Mouse (Mus musculus): Measurements from ENCODE around the gene Akt1s1. TPM values are rescaled to one million over a fixed set of nuclear protein-coding genes. Genes with fewer than 3 reads are reported as not detected.

Akt1s1 gene
- polyA plus RNA-seq, 1 experiment, result 84.2 TPM

GRCm38 (mm10) chr7:44851625-44852234 is 2.9 kb downstream of the Akt1s1 start:
- H3K4me1 ChIP-seq (ENCODE audit: control insufficient read depth, insufficient read depth, low read length), result peaks cover 17% of the 10 kb centered on the region
- no peak overlapping the region for H3K4me3 ChIP-seq (ENCODE audit: insufficient read depth, low read length)
- TF ChIP-seq CTCF (IDR thresholded peaks at IDR 0.05; ENCODE audit: borderline replicate concordance, insufficient read depth, low read length) (no peak), POLR2A (IDR thresholded peaks at IDR 0.05; ENCODE audit: low read depth, low read length) (0 out of 2 replicates have a peak, but pooled peaks have one; percentile 23)

GRCm38 (mm10) chr7:44852259-44853027 is 3.7 kb downstream of the Akt1s1 start:
- H3K4me3 ChIP-seq (ENCODE audit: insufficient read depth, low read length), result no peak overlapping the region
- H3K4me1 ChIP-seq (ENCODE audit: control insufficient read depth, insufficient read depth, low read length), result peaks cover 16% of the 10 kb centered on the region
- H3K27ac ChIP-seq (ENCODE audit: insufficient read depth, low read length), result no peak overlapping the region
- TF ChIP-seq CTCF (IDR thresholded peaks at IDR 0.05; ENCODE audit: borderline replicate concordance, insufficient read depth, low read length) (no peak), POLR2A (IDR thresholded peaks at IDR 0.05; ENCODE audit: low read depth, low read length) (no peak; the same call in 1 of the 2 replicates)

More at GRCm38 (mm10) chr7:44851625-44852234, 2.9 kb downstream of the Akt1s1 start:
- H3K27ac ChIP-seq (ENCODE audit: insufficient read depth, low read length), result no peak overlapping the region

DNA sequence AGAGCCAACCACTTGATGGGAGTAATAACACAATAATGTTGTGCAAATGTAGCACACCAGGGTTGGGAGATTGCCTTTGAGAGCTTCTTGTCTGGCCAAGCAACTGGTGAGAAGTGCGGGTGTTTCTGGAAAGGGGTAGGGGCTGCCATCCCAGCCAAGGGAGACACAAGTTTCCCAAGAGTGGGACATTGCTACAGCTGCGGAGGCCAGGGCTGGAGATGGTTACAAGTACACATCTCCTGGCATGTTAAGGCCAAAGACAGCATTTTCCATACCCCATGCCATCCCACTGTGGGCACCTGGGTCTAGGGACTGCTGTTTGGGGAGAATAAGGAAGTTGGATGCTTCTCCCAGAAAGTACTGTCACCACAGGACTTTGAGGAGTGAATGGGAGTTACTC is 4.3 kb downstream of the Akt1s1 start:
- Histone ChIP-seq H3K4me3 (ENCODE audit: insufficient read depth, low read length) (no peak overlapping the region), H3K4me1 (ENCODE audit: control insufficient read depth, insufficient read depth, low read length) (peaks cover 13% of the 10 kb centered on the region)

GRCm38 (mm10) chr7:44853596-44854355 is 5.0 kb downstream of the Akt1s1 start:
- Histone ChIP-seq H3K4me3 (ENCODE audit: insufficient read depth, low read length) (peak overlapping the region; percentile 30), H3K4me1 (ENCODE audit: control insufficient read depth, insufficient read depth, low read length) (peaks cover 13% of the 10 kb centered on the region)
- TF ChIP-seq POLR2A (IDR thresholded peaks at IDR 0.05; ENCODE audit: low read depth, low read length), result no peak; the same call in 1 of the 2 replicates
- no peak for TF ChIP-seq CTCF (IDR thresholded peaks at IDR 0.05; ENCODE audit: borderline replicate concordance, insufficient read depth, low read length)

More for the DNA sequence above, 4.3 kb downstream of the Akt1s1 start:
- no peak for TF ChIP-seq POLR2A (IDR thresholded peaks at IDR 0.05; ENCODE audit: low read depth, low read length)
- TF ChIP-seq CTCF (IDR thresholded peaks at IDR 0.05; ENCODE audit: borderline replicate concordance, insufficient read depth, low read length), result no peak
- no peak overlapping the region for H3K27ac ChIP-seq (ENCODE audit: insufficient read depth, low read length)

GRCm38 (mm10) chr7:44854356-44855031 is 5.7 kb downstream of the Akt1s1 start:
- TF ChIP-seq CTCF (IDR thresholded peaks at IDR 0.05; ENCODE audit: borderline replicate concordance, insufficient read depth, low read length) (no peak), POLR2A (IDR thresholded peaks at IDR 0.05; ENCODE audit: low read depth, low read length) (peak; percentile 54)
- peak overlapping the region; percentile 85 for H3K27ac ChIP-seq (ENCODE audit: insufficient read depth, low read length)
- peak overlapping the region; percentile 30 for H3K4me3 ChIP-seq (ENCODE audit: insufficient read depth, low read length)
- H3K4me1 ChIP-seq (ENCODE audit: control insufficient read depth, insufficient read depth, low read length), result peaks cover 13% of the 10 kb centered on the region

More at GRCm38 (mm10) chr7:44853596-44854355, 5.0 kb downstream of the Akt1s1 start:
- H3K27ac ChIP-seq (ENCODE audit: insufficient read depth, low read length), result peak overlapping the region; percentile 85

GRCm38 (mm10) chr7:44855036-44855435 is 6.2 kb downstream of the Akt1s1 start:
- Histone ChIP-seq H3K4me1 (ENCODE audit: control insufficient read depth, insufficient read depth, low read length) (peaks cover 13% of the 10 kb centered on the region), H3K4me3 (ENCODE audit: insufficient read depth, low read length) (no peak overlapping the region), H3K27ac (ENCODE audit: insufficient read depth, low read length) (0 out of 2 replicates have a peak overlapping the region, but pooled peaks have one; percentile 85)
- TF ChIP-seq CTCF (IDR thresholded peaks at IDR 0.05; ENCODE audit: borderline replicate concordance, insufficient read depth, low read length) (no peak), POLR2A (IDR thresholded peaks at IDR 0.05; ENCODE audit: low read depth, low read length) (no peak)

DNA sequence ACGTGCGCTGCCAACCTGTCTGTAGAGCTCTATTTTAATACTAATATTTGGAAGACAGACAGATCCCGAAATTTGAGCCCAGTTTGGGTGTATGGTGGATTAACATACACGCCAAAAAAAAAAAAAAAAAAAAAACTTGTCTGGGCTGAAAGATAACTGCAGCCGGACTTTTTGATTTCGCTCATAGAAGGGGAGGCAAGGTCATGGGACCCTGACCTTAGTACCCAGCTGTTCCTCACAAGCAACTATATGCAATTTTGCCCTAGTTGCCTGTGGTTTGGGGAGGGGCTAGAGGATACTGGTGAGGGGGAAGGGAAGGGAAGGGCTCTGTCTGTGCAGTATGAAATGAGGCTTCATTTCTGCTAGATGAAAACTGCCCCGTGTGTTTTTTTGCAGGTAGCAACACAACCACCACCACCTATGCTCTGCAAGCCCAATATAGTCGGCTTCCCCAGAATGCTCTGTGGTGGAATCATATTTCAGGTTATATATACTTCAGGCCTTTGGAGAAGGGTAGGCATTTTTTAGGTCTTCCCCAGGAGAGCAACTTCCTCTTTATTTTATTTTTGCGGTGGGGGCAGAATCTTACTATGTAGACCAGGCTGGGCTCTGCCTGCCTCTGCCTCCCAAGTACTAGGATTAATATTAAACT is 7.6 kb downstream of the Akt1s1 start:
- TF ChIP-seq POLR2A (IDR thresholded peaks at IDR 0.05; ENCODE audit: low read depth, low read length) (no peak), CTCF (IDR thresholded peaks at IDR 0.05; ENCODE audit: borderline replicate concordance, insufficient read depth, low read length) (no peak)
- Histone ChIP-seq H3K27ac (ENCODE audit: insufficient read depth, low read length) (peak overlapping the region; percentile 58), H3K4me3 (ENCODE audit: insufficient read depth, low read length) (peak overlapping the region; percentile 95), H3K4me1 (ENCODE audit: control insufficient read depth, insufficient read depth, low read length) (peaks cover 9% of the 10 kb centered on the region)

- peak within 1 kb of the TSS; percentile 95 for H3K4me3 ChIP-seq (ENCODE audit: insufficient read depth, low read length)
- TF ChIP-seq POLR2A (IDR thresholded peaks at IDR 0.05; ENCODE audit: low read depth, low read length) (peak; percentile 67), CTCF (IDR thresholded peaks at IDR 0.05; ENCODE audit: borderline replicate concordance, insufficient read depth, low read length) (no peak)
- peaks cover 4% of the 10 kb centered on the region; the same call in 1 of the 2 replicates for H3K4me1 ChIP-seq (ENCODE audit: control insufficient read depth, insufficient read depth, low read length)
- H3K27ac ChIP-seq (ENCODE audit: insufficient read depth, low read length), result peak within 1 kb of the TSS; percentile 88
These were observed 8.3 kb downstream of the Akt1s1 start, which contains the start of gene Pnkp for GRCm38 (mm10) chr7:44857042-44857552. Pnkp (plus strand) TSS chr7:44857139.

Measured in embryonic fibroblast, embryonic 13.5 days (primary cell).